Mouse (Mus musculus) midbrain, embryonic 14.5 days (tissue): ENCODE results near the gene 4930432M17Rik. TPM values are rescaled to one million over a fixed set of nuclear protein-coding genes. Genes with fewer than 3 reads are reported as not detected.

Source experiments
- ATAC-seq: fragments of 200-750 bp; cut with Nextera tagmentation; 2 replicates; pipeline ENCODE4 v1.8.0; 2017; ENCODE audit warnings: moderate number of reproducible peaks, moderate library complexity; ENCODE audit not compliant: low FRiP score, low TSS enrichment
- DNase-seq: peaks from one replicate; pipeline ENCODE4 v3.0.0-alpha.2; 2015
- H3K27ac ChIP-seq: fragments of 300-500 bp; sonication (generic); replicated peaks from 2 replicates; pipeline ENCODE4 v1.5.1; 2014; ENCODE audit warnings: mild to moderate bottlenecking, low read depth, low read length, moderate library complexity
- H3K27me3 ChIP-seq: fragments of 300-500 bp; sonication (generic); 2 replicates; pipeline ENCODE4 v1.6.1; 2014; ENCODE audit warnings: low read length, control low read depth, mixed read lengths; ENCODE audit not compliant: control insufficient read depth, insufficient read depth
- H3K36me3 ChIP-seq: fragments of 300-500 bp; sonication (generic); 2 replicates; pipeline ENCODE4 v1.6.1; 2014; ENCODE audit warnings: low read length, control low read depth; ENCODE audit not compliant: control insufficient read depth, insufficient read depth
- H3K4me1 ChIP-seq: fragments of 300-500 bp; sonication (generic); 2 replicates; pipeline ENCODE4 v1.6.1; 2014; ENCODE audit warnings: mild to moderate bottlenecking, antibody characterized with exemption, low read length, control low read depth; ENCODE audit not compliant: control insufficient read depth, insufficient read depth
- H3K4me2 ChIP-seq: fragments of 300-500 bp; sonication (generic); 2 replicates; pipeline ENCODE4 v1.6.1; 2014; ENCODE audit warnings: mild to moderate bottlenecking, low read length, moderate library complexity
- H3K4me3 ChIP-seq: fragments of 300-500 bp; sonication (generic); replicated peaks from 2 replicates; pipeline ENCODE4 v1.5.1; 2014; ENCODE audit warnings: low read depth, low read length
- H3K9ac ChIP-seq: fragments of 300-500 bp; sonication (generic); replicated peaks from 2 replicates; pipeline ENCODE4 v1.6.1; 2014; ENCODE audit warnings: mild to moderate bottlenecking, low read length, moderate library complexity
- H3K9me3 ChIP-seq: fragments of 300-500 bp; sonication (generic); 2 replicates; pipeline ENCODE4 v1.6.1; 2016; ENCODE audit warnings: low read length, control low read depth, mixed read lengths; ENCODE audit not compliant: control insufficient read depth
- WGBS: fragments of 180-500 bp; shearing (Covaris S2); extraction: QIAGEN DNeasy Blood & Tissue Kit; methylation state at CpG from one replicate; pipeline ENCODE4 v1.1.7; 2014; 5-methylcytosine and 5-hydroxymethylcytosine counted together
- polyA plus RNA-seq: library from polyadenylated mRNA; unstranded; fragments of >200 nt; fragmentation: Nextera tagmentation; extraction: Ambion mirVana; gene quantifications from 2 replicates; pipeline ENCODE4 v1.2.1, GENCODE M21; 2014

The 4930432M17Rik gene
- polyA plus RNA-seq, 1 experiment from 2014 or later: not detected

- Histone ChIP-seq H3K9me3 (no peaks in the 10 kb centered on the region), H3K36me3 (no peaks in the 10 kb centered on the region), H3K4me2 (no peak overlapping the region), H3K4me3 (no peak overlapping the region), H3K27ac (no peak overlapping the region), H3K4me1 (no peaks in the 10 kb centered on the region), H3K9ac (no peak overlapping the region), H3K27me3 (no peaks in the 10 kb centered on the region)
- ATAC-seq: no peak
- no peak for DNase-seq
- 86% methylated on average over 5 of the region's 5 CpGs for WGBS
Observed at GRCm38 (mm10) chr3:121637792-121638191, 32.8 kb upstream of the 4930432M17Rik start.

DNA sequence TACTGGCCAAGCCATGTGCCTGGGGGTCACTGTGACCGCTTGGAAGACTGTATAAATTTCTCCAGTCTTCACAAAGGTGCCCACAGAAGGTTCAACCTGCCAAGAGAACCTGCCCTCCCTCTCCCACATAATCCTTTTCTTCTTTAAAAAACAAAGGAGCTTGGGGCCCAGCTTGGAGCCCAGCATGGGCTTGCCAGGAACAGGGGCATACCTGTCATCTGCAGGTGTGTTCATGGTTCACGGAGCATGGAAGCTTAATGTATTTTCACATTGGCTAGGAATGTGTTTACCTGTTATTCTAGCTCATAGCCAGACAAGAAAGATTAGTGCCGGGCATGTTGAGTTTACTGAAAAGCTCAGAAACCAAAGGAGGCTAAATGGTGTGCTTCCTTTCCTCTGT, 32.3 kb upstream of the 4930432M17Rik start:
- H3K36me3 ChIP-seq: no peaks in the 10 kb centered on the region
- H3K4me1 ChIP-seq: no peaks in the 10 kb centered on the region
- H3K9ac ChIP-seq: no peak overlapping the region
- H3K4me2 ChIP-seq: no peak overlapping the region
- H3K4me3 ChIP-seq: no peak overlapping the region
- DNase-seq (no peak), ATAC-seq (no peak)
- H3K9me3 ChIP-seq: no peaks in the 10 kb centered on the region
- no peak overlapping the region for H3K27ac ChIP-seq
- WGBS: 86% methylated on average over 3 of the region's 3 CpGs
- no peaks in the 10 kb centered on the region for H3K27me3 ChIP-seq

DNA sequence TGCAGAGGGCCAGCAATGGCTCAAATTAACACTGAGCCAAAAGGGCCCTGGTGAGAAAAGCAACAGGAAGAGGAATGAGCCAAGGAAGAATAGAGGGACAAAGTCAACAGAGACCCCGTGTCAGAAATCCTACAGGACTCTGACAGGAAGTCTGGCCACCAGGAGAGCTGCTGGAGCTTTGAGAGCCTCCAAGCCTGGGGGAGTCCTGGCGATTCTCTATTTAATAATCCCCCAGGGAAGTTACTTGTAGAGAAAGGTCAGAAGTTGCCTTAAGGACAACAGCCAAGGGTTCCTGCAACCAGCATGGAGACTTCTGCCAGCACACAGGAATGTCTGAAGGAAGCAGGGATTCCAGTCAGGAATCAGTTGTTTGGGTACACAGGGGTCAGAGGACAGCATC, 30.0 kb upstream of the 4930432M17Rik start:
- 67% methylated on average over 2 of the region's 2 CpGs for WGBS
- ATAC-seq (no peak), DNase-seq (no peak)
- Histone ChIP-seq H3K27ac (no peak overlapping the region), H3K4me1 (no peaks in the 10 kb centered on the region), H3K27me3 (no peaks in the 10 kb centered on the region), H3K9me3 (no peaks in the 10 kb centered on the region), H3K4me3 (no peak overlapping the region), H3K9ac (no peak overlapping the region), H3K4me2 (no peak overlapping the region), H3K36me3 (no peaks in the 10 kb centered on the region)

- Histone ChIP-seq H3K4me1 (no peaks in the 10 kb centered on the region), H3K9me3 (no peaks in the 10 kb centered on the region), H3K4me2 (no peak overlapping the region), H3K27me3 (no peaks in the 10 kb centered on the region), H3K27ac (no peak overlapping the region), H3K4me3 (no peak overlapping the region), H3K36me3 (no peaks in the 10 kb centered on the region), H3K9ac (no peak overlapping the region)
- WGBS: 71% methylated on average over 8 of the region's 8 CpGs
- ATAC-seq (no peak), DNase-seq (no peak)
Observed at GRCm38 (mm10) chr3:121643236-121643635, 27.3 kb upstream of the 4930432M17Rik start.

DNA sequence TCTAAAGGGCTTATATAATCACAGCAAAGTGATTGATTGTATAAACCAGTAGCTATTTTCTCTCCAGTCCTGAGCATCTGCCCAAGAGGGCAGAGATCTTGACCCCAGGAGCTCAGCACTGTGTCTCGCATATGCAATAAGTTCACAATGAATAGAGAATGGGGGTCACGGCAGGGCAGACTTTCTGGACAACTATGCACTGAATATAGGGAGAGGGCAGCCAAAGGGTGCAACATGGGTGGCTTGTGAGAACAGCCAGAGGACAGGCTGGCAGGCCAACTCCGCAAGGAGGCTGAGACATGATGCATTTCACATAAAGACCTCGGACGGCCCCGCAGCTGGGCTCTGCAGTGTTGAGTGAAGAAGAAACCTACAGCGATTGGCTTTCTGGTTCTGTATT, 25.1 kb upstream of the 4930432M17Rik start:
- no peaks in the 10 kb centered on the region for H3K9me3 ChIP-seq

GRCm38 (mm10) chr3:121646364-121647048, 24.1 kb upstream of the 4930432M17Rik start:
- no peak for ATAC-seq
- H3K27ac ChIP-seq: no peak overlapping the region
- no peaks in the 10 kb centered on the region for H3K27me3 ChIP-seq
- 76% methylated on average over 9 of the region's 9 CpGs for WGBS
- H3K36me3 ChIP-seq: no peaks in the 10 kb centered on the region
- DNase-seq: no peak
- H3K4me2 ChIP-seq: no peak overlapping the region
- no peaks in the 10 kb centered on the region for H3K4me1 ChIP-seq
- H3K4me3 ChIP-seq: no peak overlapping the region
- no peak overlapping the region for H3K9ac ChIP-seq
- H3K9me3 ChIP-seq: no peaks in the 10 kb centered on the region

More for the DNA sequence above, 25.1 kb upstream of the 4930432M17Rik start:
- DNase-seq (no peak), ATAC-seq (no peak)
- Histone ChIP-seq H3K27ac (no peak overlapping the region), H3K4me1 (no peaks in the 10 kb centered on the region), H3K27me3 (no peaks in the 10 kb centered on the region), H3K4me3 (no peak overlapping the region), H3K4me2 (no peak overlapping the region), H3K36me3 (no peaks in the 10 kb centered on the region), H3K9ac (no peak overlapping the region)
- 45% methylated on average over 7 of the region's 7 CpGs for WGBS

DNA sequence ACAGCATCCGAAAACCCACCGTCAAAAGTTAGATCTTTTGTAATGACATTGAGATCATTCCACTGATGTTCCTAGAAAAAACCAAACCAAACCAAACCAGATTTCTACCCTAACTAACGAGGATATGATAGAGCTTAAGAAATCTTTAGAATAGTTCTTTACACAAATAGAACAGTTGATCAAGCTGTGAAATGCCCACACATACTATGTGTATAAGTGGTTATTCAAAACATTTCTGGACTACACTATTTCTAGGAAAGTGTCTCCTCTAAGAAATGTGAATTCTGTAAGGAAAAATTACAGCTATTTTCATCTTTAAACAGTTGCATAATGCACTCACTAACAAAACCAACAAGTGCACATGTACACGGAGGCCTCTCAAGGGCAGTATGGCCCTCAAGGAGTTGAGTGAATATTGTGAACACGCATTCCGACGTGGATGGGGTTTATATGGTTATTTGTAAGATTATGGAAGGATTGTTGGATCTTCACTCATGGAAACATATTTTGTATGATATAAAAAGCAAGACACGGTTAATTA, 22.3 kb upstream of the 4930432M17Rik start:
- Histone ChIP-seq H3K27ac (no peak overlapping the region), H3K4me1 (no peaks in the 10 kb centered on the region), H3K4me2 (no peak overlapping the region), H3K4me3 (no peak overlapping the region), H3K9ac (no peak overlapping the region), H3K36me3 (no peaks in the 10 kb centered on the region), H3K27me3 (no peaks in the 10 kb centered on the region), H3K9me3 (no peaks in the 10 kb centered on the region)
- DNase-seq (no peak), ATAC-seq (no peak)
- WGBS: 92% methylated on average over 8 of the region's 8 CpGs

DNA sequence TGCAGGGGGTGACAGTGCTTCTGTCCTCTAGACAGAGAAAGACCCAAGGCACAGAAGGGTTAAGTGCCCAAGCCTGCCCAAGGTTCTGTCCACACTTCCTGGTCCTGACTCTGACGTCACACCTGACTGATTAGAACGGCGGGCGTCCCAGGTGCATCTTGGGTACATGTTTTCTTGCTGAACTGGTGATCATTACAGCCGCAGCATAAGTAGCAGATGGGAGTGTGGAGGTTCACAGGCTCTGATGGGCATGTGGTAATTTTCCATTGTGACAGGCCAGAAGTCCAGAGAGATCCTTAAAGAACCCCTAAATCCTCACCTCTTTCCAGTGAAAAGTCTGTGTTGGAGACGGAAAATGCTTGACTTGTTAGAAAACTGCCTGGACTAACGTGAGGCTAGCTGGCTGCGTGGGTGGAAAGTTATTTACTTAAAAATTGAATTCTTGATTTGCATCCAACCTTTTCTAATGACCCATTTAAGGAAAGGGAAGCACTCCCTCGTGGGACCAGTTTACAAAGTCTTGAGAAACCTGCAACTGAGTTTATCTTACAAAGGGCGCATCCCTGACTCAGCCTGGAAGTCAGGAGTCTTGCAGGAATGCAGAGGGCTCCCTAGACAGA, 20.4 kb upstream of the 4930432M17Rik start:
- no peak for DNase-seq
- 73% methylated on average over 10 of the region's 10 CpGs for WGBS

DNA sequence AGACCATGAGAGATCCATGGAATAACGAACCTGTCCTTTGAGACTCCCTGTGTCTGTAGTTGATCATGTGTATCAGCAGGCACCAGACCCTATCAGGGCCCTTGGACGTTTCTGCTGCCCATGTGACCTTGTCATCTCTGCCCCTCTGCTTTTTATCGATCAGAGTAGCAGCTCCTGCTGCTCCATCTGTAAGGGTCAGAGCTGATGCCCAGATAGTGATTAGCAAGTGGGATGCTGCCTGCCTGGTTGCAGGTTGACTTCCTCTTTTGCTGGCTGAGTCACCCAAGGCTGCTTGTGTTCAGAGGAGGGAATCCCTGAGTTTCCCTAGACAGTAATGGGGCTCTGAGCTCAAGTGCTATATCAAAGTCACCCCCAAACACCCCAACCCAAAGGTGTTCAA, 18.9 kb upstream of the 4930432M17Rik start:
- Histone ChIP-seq H3K27me3 (no peaks in the 10 kb centered on the region), H3K4me1 (no peaks in the 10 kb centered on the region), H3K9me3 (no peaks in the 10 kb centered on the region), H3K27ac (no peak overlapping the region), H3K36me3 (no peaks in the 10 kb centered on the region), H3K4me3 (no peak overlapping the region), H3K9ac (no peak overlapping the region), H3K4me2 (no peak overlapping the region)
- 69% methylated on average over 3 of the region's 3 CpGs for WGBS
- DNase-seq (no peak), ATAC-seq (no peak)

More for the DNA sequence above, 20.4 kb upstream of the 4930432M17Rik start:
- Histone ChIP-seq H3K4me2 (no peak overlapping the region), H3K4me3 (no peak overlapping the region), H3K9me3 (no peaks in the 10 kb centered on the region), H3K4me1 (no peaks in the 10 kb centered on the region), H3K36me3 (no peaks in the 10 kb centered on the region), H3K27me3 (no peaks in the 10 kb centered on the region), H3K27ac (no peak overlapping the region), H3K9ac (no peak overlapping the region)
- ATAC-seq: no peak
